Mouse (Mus musculus) E14TG2a.4 (cell line): ENCODE measurements around the gene Olfr62.

Experiments
- CTCF ChIP-seq: conservative IDR thresholded peaks from 2 replicates; pipeline ENCODE4 v1.5.1; 2014; ENCODE audit warnings: low read length
- NANOG ChIP-seq: IDR thresholded peaks from 2 replicates; pipeline ENCODE4 v1.6.1; 2014; ENCODE audit warnings: borderline replicate concordance, low read length, mixed read lengths

- TF ChIP-seq CTCF, result peak; percentile 38
- no peak for TF ChIP-seq NANOG
These were observed 13.5 kb upstream of the Olfr62 start for GRCm38 (mm10) chr4:118645234-118645633.
